Mouse (Mus musculus): ENCODE data around the gene Pip4k2b.

- TF ChIP-seq CTCF (IDR thresholded peaks at IDR 0.05; ENCODE audit: low read depth) (no peak), EP300 (IDR thresholded peaks at IDR 0.05; ENCODE audit: low read depth) (no peak)
Measured at GRCm38 (mm10) chr11:97699626-97700002, 44.9 kb downstream of the Pip4k2b start.
